Mouse (Mus musculus) cerebellum, adult 2 months (tissue): Measurements from ENCODE around the gene Ccdc6. TPM values are rescaled to one million over a fixed set of nuclear protein-coding genes. Genes with fewer than 3 reads are reported as not detected.

ENCODE experiments used
- DNase-seq, 2 experiments: peaks; one replicate each; pipeline ENCODE4 v3.0.0; 2021
- H3K27ac ChIP-seq: fragments of 200-500 bp; 2 replicates; pipeline ENCODE4 v1.5.1; 2012; ENCODE audit warnings: low read length, control low read depth, inconsistent platforms; ENCODE audit not compliant: insufficient read depth
- H3K27me3 ChIP-seq: fragments of 200-500 bp; 2 replicates; pipeline ENCODE4 v1.6.1; 2012; ENCODE audit warnings: inconsistent platforms, mild to moderate bottlenecking, low read length, moderate library complexity; ENCODE audit not compliant: control insufficient read depth, insufficient read depth
- H3K4me1 ChIP-seq: fragments of 200-500 bp; 2 replicates; pipeline ENCODE4 v1.6.1; 2011; ENCODE audit warnings: low read length; ENCODE audit not compliant: control insufficient read depth, insufficient read depth
- H3K4me3 ChIP-seq: fragments of 200-500 bp; replicated peaks from 2 replicates; pipeline ENCODE3; 2011; ENCODE audit warnings: mild to moderate bottlenecking, low read depth, low read length, control low read depth; ENCODE audit not compliant: insufficient read depth
- CTCF ChIP-seq: fragments of 200-500 bp; IDR thresholded peaks from 2 replicates; pipeline ENCODE4 v1.5.1; 2011; ENCODE audit warnings: low read depth, mild to moderate bottlenecking, control low read depth, low read length, moderate library complexity, borderline replicate concordance; ENCODE audit not compliant: insufficient read depth
- POLR2A ChIP-seq: fragments of 200-500 bp; IDR thresholded peaks from 2 replicates; pipeline ENCODE4 v1.6.1; 2011; ENCODE audit warnings: low read length, control low read depth, borderline replicate concordance; ENCODE audit not compliant: insufficient read depth
- WGBS: fragments of 180-500 bp; shearing (Covaris S2); methylation state at CpG from one replicate; pipeline ENCODE4 v1.1.7; 2018; 5-methylcytosine and 5-hydroxymethylcytosine counted together
- polyA plus RNA-seq: library from polyadenylated mRNA; depleted of rRNA; stranded (reverse); fragments of >200 nt; gene quantifications from 2 replicates; pipeline ENCODE4 v1.2.3, GENCODE M21; 2012; rRNA removed

Gene Ccdc6
- 28.0 and 31.7 TPM in 2 replicates for polyA plus RNA-seq

DNA sequence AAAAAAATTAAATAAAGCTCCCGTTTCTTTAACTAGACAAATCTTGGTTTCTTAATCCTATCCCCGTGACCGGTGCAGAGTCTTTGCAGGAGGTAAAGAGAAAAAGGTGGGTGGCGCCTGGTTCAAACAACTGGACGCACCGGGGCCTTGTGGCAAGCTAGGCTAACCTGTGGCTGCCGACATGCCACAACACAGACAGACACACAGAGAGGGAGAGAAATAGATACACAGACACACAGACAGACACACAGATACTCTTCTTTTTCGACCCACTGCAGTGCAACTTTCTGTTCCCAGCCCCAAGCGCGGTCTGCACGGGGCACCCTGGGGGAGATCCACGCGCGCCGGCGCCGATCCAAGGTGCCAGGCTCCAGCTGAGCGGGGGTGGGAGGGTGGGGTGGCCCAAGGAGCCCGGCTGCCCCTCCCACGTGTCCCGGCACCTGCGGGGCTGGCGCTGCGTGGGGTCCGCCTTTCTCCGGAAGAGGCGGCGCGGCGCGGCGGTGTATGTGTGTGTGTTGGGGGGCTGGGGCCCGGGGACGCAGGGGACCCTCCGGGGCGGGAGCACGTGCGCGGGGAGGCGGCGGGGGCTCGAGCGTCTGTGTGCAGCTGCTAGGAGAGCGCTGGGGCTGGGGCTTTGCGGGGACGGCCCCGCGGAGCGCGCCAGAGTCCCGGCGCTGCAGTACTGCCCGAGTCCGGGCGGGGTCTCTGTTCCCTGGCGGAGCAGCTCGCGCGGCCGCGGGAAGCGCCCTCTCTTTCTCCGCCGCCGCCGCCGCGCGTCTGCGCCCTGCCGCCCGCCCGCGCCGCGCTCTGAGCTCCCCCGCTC, at the start of gene Ccdc6:
TSS of gene Ccdc6 (plus strand) at position 756 of the 823 bp plus-strand sequence.
- DNase-seq = peak; percentile 84 to 87
- peaks cover 6% of the 10 kb centered on the region; the same call in 1 of the 2 replicates for H3K4me1 ChIP-seq
- H3K4me3 ChIP-seq = peak within 1 kb of the TSS; percentile 72
- under 1% methylated on average over 57 of the region's 77 CpGs for WGBS
- peak within 1 kb of the TSS; percentile 32 for H3K27ac ChIP-seq
- no peaks in the 10 kb centered on the region for H3K27me3 ChIP-seq
- TF ChIP-seq POLR2A (no peak), CTCF (peak; percentile 58)

DNA sequence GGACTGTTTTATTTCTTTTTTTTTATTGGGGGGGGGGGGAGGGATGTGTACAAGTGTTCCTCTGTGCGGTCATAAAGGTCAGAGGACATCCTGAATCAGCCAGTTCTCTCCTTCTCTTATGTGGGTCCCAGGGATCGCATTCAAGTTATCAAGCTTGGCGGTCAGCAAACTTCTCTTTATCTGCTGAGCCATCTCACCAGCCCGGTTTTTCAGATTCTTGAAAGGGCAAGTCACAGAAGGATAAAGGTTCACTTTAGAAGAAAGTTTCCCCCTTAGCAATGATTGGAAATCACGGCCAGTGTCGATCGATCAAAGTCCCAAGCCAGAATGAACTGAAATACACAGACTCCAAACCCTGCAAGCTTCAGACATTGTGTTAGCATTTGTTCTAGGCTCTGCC, 47.1 kb upstream of the Ccdc6 start:
- Histone ChIP-seq H3K4me3 (no peak overlapping the region), H3K4me1 (no peaks in the 10 kb centered on the region), H3K27ac (no peak overlapping the region), H3K27me3 (no peaks in the 10 kb centered on the region)
- WGBS = 90% methylated on average over 7 of the region's 7 CpGs
- TF ChIP-seq POLR2A (no peak), CTCF (no peak)
- no peak for DNase-seq

DNA sequence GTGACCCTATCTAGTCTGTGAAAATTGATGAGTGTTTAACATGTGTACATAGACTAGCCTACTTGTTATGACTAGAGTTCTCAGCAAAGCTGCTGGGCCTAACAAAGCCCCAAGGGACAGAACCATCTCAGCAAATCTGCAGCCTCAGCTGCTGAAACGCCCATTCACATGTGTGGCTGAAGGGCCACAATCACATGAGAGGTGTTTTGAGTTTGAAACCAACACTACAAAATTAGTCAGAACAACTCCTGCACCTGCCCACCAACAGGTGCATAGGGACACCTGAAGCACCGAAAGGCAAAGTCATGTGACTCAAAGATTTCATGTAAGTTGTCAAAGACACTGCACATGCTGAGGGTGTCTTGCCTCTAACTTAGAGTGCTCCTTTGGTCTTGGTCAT, 41.6 kb upstream of the Ccdc6 start:
- WGBS = 93% methylated on average over 2 of the region's 2 CpGs
- Histone ChIP-seq H3K4me3 (no peak overlapping the region), H3K27ac (no peak overlapping the region), H3K4me1 (0 out of 2 replicates have a peak, but pooled peaks cover 4% of the 10 kb centered on the region), H3K27me3 (no peaks in the 10 kb centered on the region)
- TF ChIP-seq POLR2A (no peak), CTCF (no peak)
- DNase-seq = no peak

DNA sequence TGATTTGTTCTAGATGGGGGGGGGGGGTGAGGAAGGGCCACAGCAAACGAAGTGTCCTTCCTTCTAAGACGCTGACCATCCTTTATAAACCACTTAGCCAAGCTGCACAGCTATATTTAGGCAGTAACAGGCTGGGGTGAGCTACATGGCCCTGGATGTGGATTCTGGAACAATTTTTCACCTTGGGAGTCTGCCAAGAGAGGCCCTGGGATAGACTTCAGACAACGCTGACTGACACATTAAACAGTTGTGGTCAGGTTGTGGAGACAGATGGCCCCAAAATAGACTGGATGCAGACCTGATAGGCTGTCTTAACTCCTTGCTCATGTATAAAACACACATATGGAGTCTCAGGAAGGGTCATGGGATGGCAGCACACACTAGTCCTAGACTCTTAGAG, 39.9 kb upstream of the Ccdc6 start:
- Histone ChIP-seq H3K4me1 (0 out of 2 replicates have a peak, but pooled peaks cover 4% of the 10 kb centered on the region), H3K27me3 (no peaks in the 10 kb centered on the region), H3K4me3 (no peak overlapping the region), H3K27ac (no peak overlapping the region)
- WGBS = 30% methylated on average over 3 of the region's 3 CpGs
- TF ChIP-seq POLR2A (no peak), CTCF (no peak)
- DNase-seq = no peak

DNA sequence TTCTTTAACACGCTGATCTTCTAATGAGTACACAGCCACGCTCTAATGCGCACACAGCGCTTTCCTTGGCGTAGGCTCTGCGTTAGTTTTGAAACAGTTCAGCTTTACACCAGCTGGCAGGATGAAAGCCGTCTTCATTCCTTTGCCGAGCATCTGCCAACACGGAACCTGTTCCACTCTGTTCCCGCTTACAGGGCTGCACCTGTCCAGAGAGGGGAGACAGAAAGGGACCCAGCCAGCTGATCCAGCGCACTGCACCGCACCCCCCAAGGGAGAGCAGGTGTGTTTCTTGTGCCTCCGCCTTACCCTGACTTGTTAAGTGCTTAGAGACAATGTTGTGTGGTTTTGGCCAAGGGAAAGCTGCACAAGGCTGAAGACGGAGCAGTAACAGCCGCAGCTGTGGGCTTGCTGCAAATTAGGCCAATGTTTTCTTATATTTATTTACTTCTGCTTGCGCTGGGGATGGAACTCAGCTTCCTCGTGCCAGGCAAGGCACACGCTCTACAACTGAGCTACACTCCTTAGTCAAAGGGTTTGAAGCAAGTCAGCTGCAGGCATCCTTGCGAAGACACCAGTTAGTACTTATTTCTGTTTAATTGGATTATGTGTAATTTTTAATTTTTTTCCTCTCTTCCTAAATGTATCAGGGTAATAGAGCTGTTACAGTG, 36.8 kb upstream of the Ccdc6 start:
- Histone ChIP-seq H3K27ac (no peak overlapping the region), H3K27me3 (no peaks in the 10 kb centered on the region), H3K4me3 (no peak overlapping the region), H3K4me1 (0 out of 2 replicates have a peak, but pooled peaks cover 4% of the 10 kb centered on the region)
- DNase-seq = no peak
- whole genome bisulfite sequencing = 9% methylated on average over 19 of the region's 19 CpGs
- TF ChIP-seq CTCF = no peak
- no peak for TF ChIP-seq POLR2A

DNA sequence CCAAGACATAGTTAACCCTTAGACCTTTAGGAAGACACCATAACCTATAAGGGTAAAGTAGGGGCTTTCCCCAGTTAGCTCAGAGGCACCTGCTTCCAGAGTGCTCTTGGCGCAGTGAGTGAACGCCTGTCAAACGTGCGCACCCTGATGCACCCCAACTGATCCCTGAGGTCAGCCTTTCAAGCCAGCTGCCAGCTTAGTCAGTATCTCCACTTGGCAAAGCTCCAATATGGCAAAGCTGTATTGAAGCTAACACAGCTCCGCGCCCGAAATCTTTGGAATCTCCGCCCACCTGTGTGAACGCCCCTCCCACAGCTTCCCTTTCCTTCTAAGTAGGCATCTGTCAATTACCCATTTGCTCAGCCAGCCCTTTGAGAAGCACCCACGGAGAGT, 36.2 kb upstream of the Ccdc6 start:
- Histone ChIP-seq H3K4me1 (0 out of 2 replicates have a peak, but pooled peaks cover 4% of the 10 kb centered on the region), H3K4me3 (no peak overlapping the region), H3K27me3 (no peaks in the 10 kb centered on the region), H3K27ac (no peak overlapping the region)
- 9% methylated on average over 10 of the region's 10 CpGs for WGBS
- DNase-seq = no peak
- TF ChIP-seq CTCF = no peak
- TF ChIP-seq POLR2A = no peak

DNA sequence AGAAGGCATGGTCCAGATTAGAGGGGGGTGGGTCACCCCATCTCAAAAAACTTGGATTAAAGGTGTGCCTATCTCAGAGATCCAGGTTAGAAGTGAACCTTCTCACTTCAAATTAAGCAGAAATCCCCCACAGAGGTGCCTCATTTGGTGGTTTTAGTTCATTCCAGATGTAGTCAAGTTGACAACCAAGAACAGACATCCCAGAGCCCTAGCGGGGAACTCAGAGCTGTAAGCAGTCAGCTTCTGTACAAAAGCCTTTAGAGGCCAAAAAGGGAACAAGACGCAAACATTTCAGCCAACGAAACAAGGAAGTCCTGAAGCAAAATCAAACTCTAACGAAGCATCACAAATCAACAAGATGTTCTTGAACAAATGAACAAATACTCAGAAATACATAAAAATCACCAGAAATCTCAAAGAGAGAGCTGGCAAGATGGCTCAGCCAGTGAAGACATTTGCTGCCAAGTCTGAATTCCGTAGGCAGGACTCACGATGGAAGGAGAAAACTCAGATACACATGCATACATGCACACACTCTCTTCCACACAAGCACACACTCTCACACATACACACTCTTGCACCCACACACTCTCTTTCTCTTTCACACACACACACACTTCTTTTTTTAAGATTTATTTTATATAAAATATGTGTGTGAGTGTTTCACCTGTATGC, 32.9 kb upstream of the Ccdc6 start:
- no peak for DNase-seq

More for the DNA sequence above, 32.9 kb upstream of the Ccdc6 start:
- Histone ChIP-seq H3K4me1 (peaks cover 7% of the 10 kb centered on the region; the same call in 1 of the 2 replicates), H3K4me3 (no peak overlapping the region), H3K27ac (no peak overlapping the region), H3K27me3 (no peaks in the 10 kb centered on the region)
- no peak for TF ChIP-seq POLR2A
- no peak for TF ChIP-seq CTCF
- 60% methylated on average over 6 of the region's 6 CpGs for WGBS
